Mouse (Mus musculus) embryonic facial prominence, embryonic 11.5 days (tissue): ENCODE data around the gene Sec23a. TPM values are rescaled to one million over a fixed set of nuclear protein-coding genes. Genes with fewer than 3 reads are reported as not detected.
"Not testable (repeated sequence)": the region's sequence is repeated elsewhere in the genome, so short reads cannot be mapped to it uniquely, and the experiment has no call there.

Source experiments
- ATAC-seq: fragments of 200-750 bp; cut with Nextera tagmentation; replicated peaks from 2 replicates; pipeline ENCODE4 v1.8.0; 2017; ENCODE audit warnings: low read depth; ENCODE audit not compliant: insufficient number of reproducible peaks, low FRiP score, low TSS enrichment
- DNase-seq: peaks from one replicate; pipeline ENCODE4 v3.0.0-alpha.2; 2015; ENCODE audit warnings: low spot score
- H3K27ac ChIP-seq: fragments of 300-500 bp; sonication (generic); replicated peaks from 2 replicates; pipeline ENCODE4 v1.5.1; 2014; ENCODE audit warnings: mild to moderate bottlenecking, low read depth, low read length, control low read depth
- H3K27me3 ChIP-seq: fragments of 300-500 bp; sonication (generic); 2 replicates; pipeline ENCODE4 v1.6.1; 2014; ENCODE audit warnings: mild to moderate bottlenecking, low read length, moderate library complexity, mixed read lengths; ENCODE audit not compliant: control insufficient read depth, insufficient read depth
- H3K36me3 ChIP-seq: fragments of 300-500 bp; sonication (generic); replicated peaks from 2 replicates; pipeline ENCODE4 v1.6.1; 2014; ENCODE audit warnings: low read depth, mild to moderate bottlenecking, low read length, moderate library complexity, mixed read lengths; ENCODE audit not compliant: control insufficient read depth, insufficient read depth
- H3K4me1 ChIP-seq: fragments of 300-500 bp; sonication (generic); 2 replicates; pipeline ENCODE4 v1.6.1; 2014; ENCODE audit warnings: low read length, mixed read lengths; ENCODE audit not compliant: control insufficient read depth, insufficient read depth
- H3K4me2 ChIP-seq: fragments of 300-500 bp; sonication (generic); 2 replicates; pipeline ENCODE4 v1.6.1; 2014; ENCODE audit warnings: low read depth, mild to moderate bottlenecking, control low read depth, low read length, moderate library complexity
- H3K4me3 ChIP-seq: fragments of 300-500 bp; sonication (generic); 2 replicates; pipeline ENCODE4 v1.5.1; 2014; ENCODE audit warnings: low read depth, low read length, control low read depth
- H3K9ac ChIP-seq: fragments of 300-500 bp; sonication (generic); replicated peaks from 2 replicates; pipeline ENCODE4 v1.6.1; 2014; ENCODE audit warnings: mild to moderate bottlenecking, control low read depth, low read length
- H3K9me3 ChIP-seq: fragments of 300-500 bp; sonication (generic); replicated peaks from 2 replicates; pipeline ENCODE4 v1.6.1; 2016; ENCODE audit warnings: mild to moderate bottlenecking, low read length, inconsistent platforms, mixed read lengths; ENCODE audit not compliant: control insufficient read depth
- WGBS: fragments of 180-500 bp; shearing (Covaris S2); extraction: QIAGEN DNeasy Blood & Tissue Kit; methylation state at CpG from one replicate; pipeline ENCODE4 v1.1.7; 2014; 5-methylcytosine and 5-hydroxymethylcytosine counted together
- polyA plus RNA-seq: library from polyadenylated mRNA; unstranded; fragments of >200 nt; fragmentation: Nextera tagmentation; extraction: Ambion mirVana; gene quantifications from 2 replicates; pipeline ENCODE4 v1.2.1, GENCODE M21; 2014

Sec23a gene
- polyA plus RNA-seq, 1 experiment from 2014 or later = 94.7 TPM

GRCm38 (mm10) chr12:59019891-59020290 lies 8.1 kb upstream of the Sec23a start:
- H3K9ac ChIP-seq = no peak overlapping the region
- no peak for ATAC-seq
- H3K36me3 ChIP-seq = no peaks in the 10 kb centered on the region; the same call in 1 of the 2 replicates
- H3K4me1 ChIP-seq = no peaks in the 10 kb centered on the region
- WGBS = 85% methylated on average over 2 of the region's 2 CpGs
- no peak overlapping the region for H3K4me2 ChIP-seq
- H3K9me3 ChIP-seq = no peaks in the 10 kb centered on the region
- DNase-seq = no peak
- no peak overlapping the region for H3K4me3 ChIP-seq
- no peaks in the 10 kb centered on the region for H3K27me3 ChIP-seq
- H3K27ac ChIP-seq = no peak overlapping the region

- ATAC-seq (no peak), DNase-seq (no peak)
- H3K9me3 ChIP-seq = no peaks in the 10 kb centered on the region
- H3K4me2 ChIP-seq = no peak overlapping the region
- H3K27me3 ChIP-seq = no peaks in the 10 kb centered on the region
- no peak overlapping the region for H3K27ac ChIP-seq
- H3K36me3 ChIP-seq = no peaks in the 10 kb centered on the region; the same call in 1 of the 2 replicates
- no peak overlapping the region for H3K9ac ChIP-seq
- WGBS = 67% methylated on average over 8 of the region's 8 CpGs
- no peaks in the 10 kb centered on the region for H3K4me1 ChIP-seq
- H3K4me3 ChIP-seq = no peak overlapping the region
Observed at GRCm38 (mm10) chr12:59017970-59018369, 6.2 kb upstream of the Sec23a start.

GRCm38 (mm10) chr12:59013234-59013633 lies 1.4 kb upstream of the Sec23a start, which contains the start of gene Gemin2:
Gemin2 (plus strand) TSS chr12:59013393.
- DNase-seq (peak; percentile 95), ATAC-seq (peak; percentile 70)
- Histone ChIP-seq H3K4me1 (no peaks in the 10 kb centered on the region), H3K9ac (peak within 1 kb of the TSS; percentile 78), H3K27me3 (no peaks in the 10 kb centered on the region), H3K9me3 (no peaks in the 10 kb centered on the region), H3K4me2 (peak within 1 kb of the TSS; percentile 55), H3K36me3 (no peaks in the 10 kb centered on the region), H3K27ac (peak within 1 kb of the TSS; percentile 43; the same call in 1 of the 2 replicates), H3K4me3 (peak within 1 kb of the TSS; percentile 56)
- WGBS = under 1% methylated on average over 28 of the region's 28 CpGs

- no peak overlapping the region for H3K27ac ChIP-seq
- 1% methylated on average over 7 of the region's 7 CpGs for WGBS
- H3K9ac ChIP-seq = peak overlapping the region; percentile 29
- H3K9me3 ChIP-seq = no peaks in the 10 kb centered on the region
- peak overlapping the region; percentile 55 for H3K4me2 ChIP-seq
- H3K27me3 ChIP-seq = no peaks in the 10 kb centered on the region
- H3K4me1 ChIP-seq = no peaks in the 10 kb centered on the region
- DNase-seq (peak; percentile 39), ATAC-seq (no peak)
- no peaks in the 10 kb centered on the region for H3K36me3 ChIP-seq
- peak overlapping the region; percentile 56 for H3K4me3 ChIP-seq
Observed at GRCm38 (mm10) chr12:59012710-59013091, 884 bp upstream of the Sec23a start.

- WGBS = 1% methylated on average over 25 of the region's 25 CpGs
- DNase-seq (no peak), ATAC-seq (no peak)
- no peaks in the 10 kb centered on the region for H3K4me1 ChIP-seq
- peak overlapping the region; percentile 68; the same call in 1 of the 2 replicates for H3K27ac ChIP-seq
- H3K4me2 ChIP-seq = peak overlapping the region; percentile 74
- peaks cover 3% of the 10 kb centered on the region for H3K36me3 ChIP-seq
- H3K4me3 ChIP-seq = peak overlapping the region; percentile 77
- H3K9ac ChIP-seq = peak overlapping the region; percentile 80
- H3K9me3 ChIP-seq = no peaks in the 10 kb centered on the region
- H3K27me3 ChIP-seq = no peaks in the 10 kb centered on the region
Observed at GRCm38 (mm10) chr12:59011275-59011843, 458 bp downstream of the Sec23a start.

GRCm38 (mm10) chr12:59010482-59010881 lies 1.3 kb downstream of the Sec23a start:
- ATAC-seq (no peak), DNase-seq (no peak)
- Histone ChIP-seq H3K27me3 (no peaks in the 10 kb centered on the region), H3K9me3 (no peaks in the 10 kb centered on the region), H3K36me3 (peaks cover 3% of the 10 kb centered on the region), H3K4me1 (no peaks in the 10 kb centered on the region), H3K9ac (no peak overlapping the region), H3K27ac (no peak overlapping the region), H3K4me2 (no peak overlapping the region; the same call in 1 of the 2 replicates), H3K4me3 (no peak overlapping the region; the same call in 1 of the 2 replicates)
- 73% methylated on average over 2 of the region's 2 CpGs for WGBS

- no peaks in the 10 kb centered on the region for H3K4me1 ChIP-seq
- no peaks in the 10 kb centered on the region for H3K9me3 ChIP-seq
- 97% methylated on average over 3 of the region's 3 CpGs for WGBS
- H3K27ac ChIP-seq = no peak overlapping the region
- no peak overlapping the region for H3K4me3 ChIP-seq
- no peak for DNase-seq
- H3K36me3 ChIP-seq = no peaks in the 10 kb centered on the region; the same call in none of the 2 replicates
- no peak overlapping the region for H3K9ac ChIP-seq
- H3K4me2 ChIP-seq = no peak overlapping the region
- no peak for ATAC-seq
- no peaks in the 10 kb centered on the region for H3K27me3 ChIP-seq
Observed at GRCm38 (mm10) chr12:58985766-58986165, 26.1 kb downstream of the Sec23a start.

GRCm38 (mm10) chr12:58981178-58981661 lies 30.6 kb downstream of the Sec23a start:
- not testable (repeated sequence) for H3K4me1 ChIP-seq, H3K36me3 ChIP-seq, DNase-seq, H3K27me3 ChIP-seq, H3K4me2 ChIP-seq, H3K4me3 ChIP-seq, H3K27ac ChIP-seq, ATAC-seq, H3K9ac ChIP-seq, H3K9me3 ChIP-seq
- WGBS = 72% methylated on average over 6 of the region's 6 CpGs
